Mouse (Mus musculus) liver, embryonic 14.5 days (tissue): ENCODE results near the gene Mmp2. TPM values are rescaled to one million over a fixed set of nuclear protein-coding genes. Genes with fewer than 3 reads are reported as not detected.

ENCODE experiments used
- ATAC-seq: fragments of 200-750 bp; cut with Nextera tagmentation; 2 replicates; pipeline ENCODE4 v1.8.0; 2017; ENCODE audit warnings: moderate number of reproducible peaks, mild to moderate bottlenecking, moderate library complexity; ENCODE audit not compliant: insufficient read depth
- DNase-seq, 3 experiments: peaks; one replicate each; pipeline ENCODE4 v3.0.0-alpha.2; 2012 to 2013; ENCODE audit warnings: low read depth in 3 of 3, low spot score in 3 of 3
- H3K27ac ChIP-seq: fragments of 300-500 bp; sonication (generic); 2 replicates; pipeline ENCODE4 v1.5.1; 2014; ENCODE audit warnings: moderate library complexity, mild to moderate bottlenecking, control low read depth, inconsistent platforms
- H3K27me3 ChIP-seq: fragments of 300-500 bp; sonication (generic); 2 replicates; pipeline ENCODE4 v1.6.1; 2014; ENCODE audit warnings: mild to moderate bottlenecking, low read length, moderate library complexity; ENCODE audit not compliant: control insufficient read depth, insufficient read depth
- H3K36me3 ChIP-seq: fragments of 300-500 bp; sonication (generic); replicated peaks from 2 replicates; pipeline ENCODE4 v1.6.1; 2014; ENCODE audit warnings: low read depth; ENCODE audit not compliant: control insufficient read depth, insufficient read depth
- H3K4me1 ChIP-seq, 2 experiments: fragments of 200-500 bp in 1 of 2; fragments of 300-500 bp in 1 of 2; sonication (generic) in 1 of 2; replicated peaks; 2 replicates each; pipeline ENCODE4 v1.6.1; 2012 to 2014; ENCODE audit warnings: antibody characterized with exemption in 1 of 2, inconsistent platforms in 1 of 2, low read length in 1 of 2; ENCODE audit not compliant: control insufficient read depth in 2 of 2, insufficient read depth in 2 of 2
- H3K4me2 ChIP-seq: fragments of 300-500 bp; sonication (generic); 2 replicates; pipeline ENCODE4 v1.6.1; 2014; ENCODE audit warnings: low read depth, mild to moderate bottlenecking, control low read depth, moderate library complexity
- H3K4me3 ChIP-seq, 2 experiments: fragments of 200-500 bp in 1 of 2; fragments of 300-500 bp in 1 of 2; sonication (generic) in 1 of 2; 2 replicates each; pipeline ENCODE4 v1.5.1; 2012 to 2014; ENCODE audit warnings: low read depth in 2 of 2, low read length in 2 of 2, mild to moderate bottlenecking in 2 of 2, control low read depth in 1 of 2, inconsistent platforms in 1 of 2, moderate library complexity in 1 of 2; ENCODE audit not compliant: insufficient read depth in 1 of 2
- H3K9ac ChIP-seq: fragments of 300-500 bp; sonication (generic); replicated peaks from 2 replicates; pipeline ENCODE4 v1.6.1; 2014; ENCODE audit warnings: mild to moderate bottlenecking, control low read depth, moderate library complexity
- H3K9me3 ChIP-seq: fragments of 300-500 bp; sonication (generic); 2 replicates; pipeline ENCODE4 v1.6.1; 2016; ENCODE audit warnings: low read length, mixed read lengths; ENCODE audit not compliant: control insufficient read depth
- CTCF ChIP-seq: IDR thresholded peaks from 2 replicates; pipeline ENCODE4 v1.5.1; 2016; ENCODE audit warnings: antibody characterized with exemption, low read depth, control low read depth
- EP300 ChIP-seq: IDR thresholded peaks from 2 replicates; pipeline ENCODE4 v1.6.1; 2016; ENCODE audit warnings: antibody characterized with exemption, low read depth
- WGBS: fragments of 180-500 bp; shearing (Covaris S2); extraction: QIAGEN DNeasy Blood & Tissue Kit; methylation state at CpG from one replicate; pipeline ENCODE4 v1.1.7; 2014; ENCODE audit not compliant: insufficient replicate concordance; 5-methylcytosine and 5-hydroxymethylcytosine counted together
- polyA plus RNA-seq, 2 experiments: library from polyadenylated mRNA; depleted of rRNA in 1 of 2; stranded (reverse) in 1 of 2; unstranded in 1 of 2; fragments of >200 nt; fragmentation: Nextera tagmentation in 1 of 2; extraction: Ambion mirVana in 1 of 2; gene quantifications; 2 replicates each; pipeline versions ENCODE4 v1.2.1 to v1.2.3; 2012 to 2014

The Mmp2 gene
- polyA plus RNA-seq, 2 experiments, result 5.4 to 8.1 TPM

DNA sequence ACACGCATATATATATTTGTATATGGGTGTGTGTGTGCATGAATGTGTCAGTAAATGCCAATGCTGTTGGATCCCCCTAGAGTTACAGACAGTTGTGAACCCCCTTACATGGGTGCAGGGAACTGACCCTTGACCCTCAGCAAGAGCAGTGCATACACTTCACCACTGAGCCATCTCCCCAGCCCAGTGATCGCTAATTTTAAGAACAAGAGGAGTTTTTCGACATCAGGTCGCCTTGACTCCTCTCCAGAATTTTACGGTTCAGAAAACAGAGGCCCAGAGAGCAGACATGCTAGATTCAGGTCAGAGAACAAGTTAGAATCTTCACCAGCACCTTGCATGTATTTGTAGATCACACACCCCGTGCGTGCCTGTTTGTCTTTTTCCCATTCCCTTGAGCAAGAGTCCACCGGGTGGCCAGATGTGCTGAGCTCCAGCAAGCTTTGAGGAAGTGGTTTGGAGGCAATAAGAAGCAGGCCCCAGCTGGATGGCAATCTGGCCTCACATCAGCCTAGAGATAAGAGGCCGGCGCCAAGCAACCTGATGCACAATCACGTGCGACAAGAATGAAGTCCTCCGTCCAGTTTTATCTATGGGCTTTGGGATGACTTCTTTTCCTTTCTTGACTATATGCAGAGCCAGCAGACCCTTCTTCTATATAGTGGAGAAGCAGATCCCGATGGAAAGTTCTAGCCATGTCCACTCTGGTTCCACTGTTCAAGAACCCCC lies 33.1 kb upstream of the Mmp2 start:
- no peak overlapping the region for H3K4me2 ChIP-seq
- TF ChIP-seq CTCF (no peak), EP300 (no peak)
- ATAC-seq (no peak), DNase-seq (no peak)
- no peaks in the 10 kb centered on the region for H3K4me1 ChIP-seq
- H3K27me3 ChIP-seq, result no peaks in the 10 kb centered on the region
- H3K9me3 ChIP-seq, result no peaks in the 10 kb centered on the region
- WGBS, result 26% methylated on average over 14 of the region's 14 CpGs
- no peaks in the 10 kb centered on the region for H3K36me3 ChIP-seq
- no peak overlapping the region for H3K4me3 ChIP-seq
- no peak overlapping the region for H3K27ac ChIP-seq
- no peak overlapping the region for H3K9ac ChIP-seq

DNA sequence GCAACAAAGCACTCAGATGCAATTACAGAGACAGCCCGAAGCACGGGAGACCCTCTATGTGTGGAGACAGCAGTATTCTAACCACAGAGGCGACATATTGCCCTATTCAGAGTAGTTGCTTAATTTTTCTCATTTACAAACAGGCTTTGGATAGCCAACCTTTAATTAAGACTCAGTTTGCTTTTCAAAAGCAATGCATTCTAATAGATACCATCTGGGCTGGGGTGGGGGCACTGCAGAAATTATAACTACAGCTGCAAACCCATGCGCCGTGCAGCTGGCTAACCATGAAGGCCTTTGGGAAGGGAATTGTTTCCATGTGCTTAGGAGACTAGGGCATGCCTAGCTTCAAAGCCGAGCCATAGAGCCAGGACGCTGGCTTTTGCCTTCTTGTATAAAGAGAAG lies 29.6 kb upstream of the Mmp2 start:
- H3K9me3 ChIP-seq, result no peaks in the 10 kb centered on the region
- DNase-seq (no peak), ATAC-seq (no peak)
- no peak overlapping the region for H3K27ac ChIP-seq
- H3K36me3 ChIP-seq, result no peaks in the 10 kb centered on the region
- H3K4me2 ChIP-seq, result no peak overlapping the region
- 64% methylated on average over 7 of the region's 7 CpGs for WGBS
- no peak overlapping the region for H3K4me3 ChIP-seq
- H3K27me3 ChIP-seq, result no peaks in the 10 kb centered on the region
- no peak overlapping the region for H3K9ac ChIP-seq
- TF ChIP-seq CTCF (no peak), EP300 (no peak)
- H3K4me1 ChIP-seq, result no peaks in the 10 kb centered on the region

DNA sequence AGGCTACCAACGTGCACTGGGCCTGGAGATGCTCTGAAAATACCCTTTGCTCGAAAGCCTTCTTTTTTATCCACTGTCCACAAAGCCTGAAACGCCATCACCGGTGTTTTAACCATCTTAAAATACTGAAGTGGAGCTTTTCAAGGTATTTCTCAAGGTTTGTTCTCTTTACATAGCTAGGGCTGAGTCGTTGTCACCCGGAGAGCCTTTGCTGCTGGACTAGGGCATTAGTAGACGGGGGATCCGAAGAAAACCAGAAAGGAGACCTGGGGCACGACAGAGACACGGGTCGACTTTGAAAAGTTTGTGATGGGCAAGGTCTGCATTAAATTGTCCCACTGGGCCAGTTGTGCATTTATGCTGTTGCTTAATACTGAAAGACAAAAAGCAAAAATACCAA lies 27.7 kb upstream of the Mmp2 start:
- DNase-seq, result no peak
- no peak for TF ChIP-seq CTCF
- TF ChIP-seq EP300, result no peak
- no peaks in the 10 kb centered on the region for H3K36me3 ChIP-seq
- no peaks in the 10 kb centered on the region for H3K9me3 ChIP-seq
- H3K27me3 ChIP-seq, result no peaks in the 10 kb centered on the region
- H3K4me2 ChIP-seq, result no peak overlapping the region
- no peaks in the 10 kb centered on the region for H3K4me1 ChIP-seq
- no peak overlapping the region for H3K9ac ChIP-seq
- ATAC-seq, result no peak
- no peak overlapping the region for H3K4me3 ChIP-seq
- H3K27ac ChIP-seq, result no peak overlapping the region
- whole genome bisulfite sequencing, result 75% methylated on average over 11 of the region's 11 CpGs

DNA sequence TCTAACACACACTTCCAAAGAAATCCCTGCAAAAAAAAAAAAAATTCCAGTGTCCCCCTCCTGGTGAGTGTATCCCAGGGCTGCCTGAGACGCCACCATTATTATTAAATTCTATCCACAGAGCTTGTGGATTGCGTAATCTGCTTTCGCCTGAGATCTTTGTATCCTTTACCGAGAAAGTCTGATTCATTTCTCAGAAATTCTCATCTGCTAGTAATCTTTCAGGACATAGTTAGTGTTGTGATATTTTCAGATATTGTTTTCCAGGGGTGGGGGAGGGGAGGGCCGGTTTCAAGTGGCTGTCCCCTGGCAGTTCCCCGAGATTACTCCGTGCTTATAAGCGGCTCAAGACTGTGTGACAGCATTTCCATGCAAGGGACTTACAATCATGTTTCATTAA lies 25.9 kb upstream of the Mmp2 start:
- DNase-seq, result no peak
- no peaks in the 10 kb centered on the region for H3K27me3 ChIP-seq
- H3K9me3 ChIP-seq, result no peaks in the 10 kb centered on the region
- H3K4me3 ChIP-seq, result no peak overlapping the region
- H3K4me2 ChIP-seq, result no peak overlapping the region
- no peak overlapping the region for H3K27ac ChIP-seq
- no peak for TF ChIP-seq EP300
- no peak for TF ChIP-seq CTCF
- WGBS, result 61% methylated on average over 8 of the region's 8 CpGs
- no peaks in the 10 kb centered on the region for H3K4me1 ChIP-seq
- H3K36me3 ChIP-seq, result no peaks in the 10 kb centered on the region
- H3K9ac ChIP-seq, result no peak overlapping the region
- ATAC-seq, result no peak

DNA sequence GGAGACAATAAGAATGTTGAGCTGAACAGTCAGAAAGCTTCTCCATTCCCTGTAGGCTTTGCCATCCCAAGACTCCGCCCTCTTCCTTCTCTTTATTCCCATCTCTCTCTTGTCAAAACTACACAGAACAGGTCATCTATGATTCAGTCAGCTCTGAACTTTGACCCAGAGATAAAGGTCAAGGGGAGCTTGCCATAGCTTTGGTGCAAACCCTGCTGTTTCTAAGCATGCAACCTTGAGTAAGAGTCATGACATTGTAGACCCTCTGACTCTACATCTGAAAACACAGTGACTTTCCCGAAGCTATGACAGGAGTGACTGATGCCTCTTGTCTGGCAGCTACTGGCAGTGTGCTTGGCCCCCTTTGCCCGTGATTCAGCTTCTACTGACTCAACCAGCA lies 24.5 kb upstream of the Mmp2 start:
- 54% methylated on average over 3 of the region's 3 CpGs for WGBS
- ATAC-seq (no peak), DNase-seq (no peak)
- no peak overlapping the region for H3K4me2 ChIP-seq
- TF ChIP-seq CTCF, result no peak
- no peak for TF ChIP-seq EP300
- no peak overlapping the region for H3K27ac ChIP-seq
- H3K36me3 ChIP-seq, result no peaks in the 10 kb centered on the region
- H3K9me3 ChIP-seq, result no peaks in the 10 kb centered on the region
- no peak overlapping the region for H3K9ac ChIP-seq
- no peaks in the 10 kb centered on the region for H3K4me1 ChIP-seq
- H3K27me3 ChIP-seq, result no peaks in the 10 kb centered on the region
- H3K4me3 ChIP-seq, result no peak overlapping the region
